Mouse (Mus musculus) pancreas, adult 10 weeks (tissue): ENCODE results near the gene Prkcsh. TPM values are rescaled to one million over a fixed set of nuclear protein-coding genes. Genes with fewer than 3 reads are reported as not detected.

Experiments
- polyA plus RNA-seq: library from polyadenylated mRNA; stranded (reverse); fragments of 350-450 nt; fragmentation: Illumina TruSeq; extraction: RNeasy Lipid Tissue Mini Kit (QIAGEN cat#74804); gene quantifications from one replicate; pipeline ENCODE4 v1.2.3, GENCODE M21; 2015; ENCODE audit warnings: low read depth, low replicate concordance; ENCODE audit not compliant: insufficient read depth

Gene Prkcsh
- 16.0 TPM for polyA plus RNA-seq

GRCm38 (mm10) chr9:22002194-22003162, at the start of gene Prkcsh, which contains the start of gene Ccdc151:
Gene Prkcsh (plus strand): TSS chr9:22002806.
Gene Ccdc151 (minus strand): TSS chr9:22002634.

GRCm38 (mm10) chr9:21955570-21956281, 46.9 kb upstream of the Prkcsh start, which contains the start of gene Swsap1:
Gene Swsap1 (plus strand): TSS chr9:21955755.

GRCm38 (mm10) chr9:21963417-21963816, 39.2 kb upstream of the Prkcsh start, which contains the start of gene Epor:
Gene Epor (minus strand): TSS chr9:21963506.

GRCm38 (mm10) chr9:21989230-21990110, 13.1 kb upstream of the Prkcsh start, which contains the start of gene Rgl3:
Gene Rgl3 (minus strand): TSS chr9:21989446.

GRCm38 (mm10) chr9:22051958-22052254, 49.3 kb downstream of the Prkcsh start, which contains the start of gene Elavl3:
Gene Elavl3 (minus strand): TSS chr9:22052023.

Other genes with a start within 250 kb of the Prkcsh start
- gene Spc24, start 242.5 kb upstream of the Prkcsh start, polyA plus RNA-seq = 1.3 TPM
- gene Kank2, start 204.1 kb upstream of the Prkcsh start, polyA plus RNA-seq = 7.1 TPM
- 10.6 TPM for gene Angptl8, start 167.3 kb upstream of the Prkcsh start, polyA plus RNA-seq
- gene Dock6, start 150.2 kb upstream of the Prkcsh start, polyA plus RNA-seq = 15.0 TPM
- gene Rab3d, start 84.6 kb upstream of the Prkcsh start, polyA plus RNA-seq = 25.1 TPM
- gene Ccdc159, start 75.3 kb upstream of the Prkcsh start, polyA plus RNA-seq = 3.1 TPM
- gene Tmem205, start 75.2 kb upstream of the Prkcsh start, polyA plus RNA-seq = 27.1 TPM
- 4.7 TPM for gene Plppr2, start 65.8 kb upstream of the Prkcsh start, polyA plus RNA-seq
- 3.1 TPM for gene Swsap1, start 47.1 kb upstream of the Prkcsh start, polyA plus RNA-seq
- gene Epor, start 39.3 kb upstream of the Prkcsh start, polyA plus RNA-seq = not detected
- gene Rgl3, start 13.4 kb upstream of the Prkcsh start, polyA plus RNA-seq = 8.2 TPM
- not detected for gene Ccdc151, start 172 bp upstream of the Prkcsh start, polyA plus RNA-seq
- 0.20 TPM for gene Elavl3, start 49.2 kb downstream of the Prkcsh start, polyA plus RNA-seq
- gene Gm49318, start 68.5 kb downstream of the Prkcsh start, polyA plus RNA-seq = 1.6 TPM
- 3.8 TPM for gene Zfp653, start 68.6 kb downstream of the Prkcsh start, polyA plus RNA-seq
- gene Ecsit, start 82.6 kb downstream of the Prkcsh start, polyA plus RNA-seq = 7.1 TPM
- 3.7 TPM for gene Cnn1, start 96.4 kb downstream of the Prkcsh start, polyA plus RNA-seq
- gene Elof1, start 114.4 kb downstream of the Prkcsh start, polyA plus RNA-seq = 31.4 TPM
- 7.5 TPM for gene Acp5, start 132.9 kb downstream of the Prkcsh start, polyA plus RNA-seq
- gene Pigyl, start 154.0 kb downstream of the Prkcsh start, polyA plus RNA-seq = 9.3 TPM
- gene Zfp872, start 185.3 kb downstream of the Prkcsh start, polyA plus RNA-seq = 0.63 TPM
- 11.5 TPM for gene Zfp809, start 222.9 kb downstream of the Prkcsh start, polyA plus RNA-seq